Mouse (Mus musculus) hematopoietic multipotent progenitor cell, adult 10-12 weeks (in vitro differentiated cells): ENCODE measurements around the gene 1110059G10Rik. TPM values are rescaled to one million over a fixed set of nuclear protein-coding genes. Genes with fewer than 3 reads are reported as not detected.

Experiments used
- polyA plus RNA-seq: library from polyadenylated mRNA; stranded (reverse); fragments of >175 nt; gene quantifications from 2 replicates; pipeline ENCODE4 v1.2.3, GENCODE M21; 2012; ENCODE audit warnings: low replicate concordance

The 1110059G10Rik gene
- 2.7 and 6.0 TPM in 2 replicates for polyA plus RNA-seq

DNA sequence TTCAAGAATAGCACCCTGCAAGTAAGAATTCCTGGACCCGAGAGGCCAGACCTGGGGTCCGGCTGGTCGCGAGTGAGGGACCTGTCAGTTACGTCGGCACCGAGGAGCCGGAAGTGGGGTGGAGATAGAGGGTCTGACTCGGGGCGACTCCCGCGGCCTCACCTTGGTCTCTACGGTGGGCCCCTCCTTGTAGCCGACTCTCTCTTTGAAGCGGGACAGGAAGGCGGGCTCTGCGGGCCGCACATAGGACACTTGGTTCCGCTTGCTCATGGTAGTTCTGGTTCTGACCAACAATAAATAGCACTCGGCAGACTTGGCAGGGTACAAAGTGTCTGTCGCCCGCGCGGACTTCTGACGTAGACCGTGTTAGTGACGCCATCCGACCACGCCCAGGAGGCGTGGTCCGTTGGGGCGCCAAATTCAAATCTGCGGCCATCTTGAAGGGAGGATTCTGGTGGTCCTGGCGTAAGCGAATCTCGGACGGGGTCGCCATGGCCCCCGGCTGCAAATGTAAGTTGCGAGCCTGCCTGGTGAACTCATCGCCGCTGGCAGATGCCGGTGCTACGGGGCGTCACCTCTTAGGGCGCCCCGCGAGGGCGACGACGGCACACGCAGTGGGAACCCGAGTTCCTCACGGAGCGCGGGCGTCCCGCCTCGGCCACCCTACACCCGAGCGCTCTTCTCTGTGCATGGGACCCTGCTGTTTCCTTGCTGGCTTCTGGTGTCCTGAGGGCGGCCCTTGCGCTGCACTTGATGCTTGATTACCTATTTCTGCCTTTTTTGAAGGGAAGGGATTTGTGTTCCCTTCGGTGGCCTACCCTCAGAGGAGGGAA lies at the start of gene 1110059G10Rik, which contains the start of gene Kif15:
Gene 1110059G10Rik, minus strand, starts transcription at position 358 of the 833 bp plus-strand sequence.
Gene Kif15, plus strand, starts transcription at position 404 of the 833 bp plus-strand sequence.

DNA sequence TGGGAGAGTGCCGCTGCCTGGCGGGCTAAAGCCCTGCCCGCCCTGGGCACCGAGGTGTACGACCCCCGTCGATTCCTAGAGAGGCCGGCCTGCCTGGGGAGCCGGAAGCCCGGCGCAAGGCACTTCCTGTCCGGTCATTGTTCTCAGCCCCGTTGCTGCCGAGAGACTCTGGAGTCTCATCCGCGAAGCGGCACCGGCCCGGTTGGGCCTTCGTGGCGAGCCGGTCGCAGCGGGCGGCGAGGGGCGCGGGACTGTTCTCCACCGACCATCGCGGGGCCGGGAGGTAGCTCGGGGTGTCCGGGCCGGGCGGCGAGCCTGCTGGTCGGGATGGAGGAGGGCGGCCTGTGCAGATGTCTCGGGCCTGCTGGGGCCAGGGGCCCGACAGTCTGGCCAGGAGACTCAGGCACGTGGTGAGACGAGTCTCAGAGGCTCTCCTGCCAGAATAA lies 27.8 kb downstream of the 1110059G10Rik start, which contains the start of gene Zfp105:
Gene Zfp105, plus strand, starts transcription at position 137 of the 446 bp plus-strand sequence.

Other genes with a start within 250 kb of the 1110059G10Rik start
- not detected in 2 replicates for gene Topaz1, start 203.7 kb downstream of the 1110059G10Rik start, polyA plus RNA-seq
- gene Tcaim, start 145.5 kb downstream of the 1110059G10Rik start, polyA plus RNA-seq, result 0.86 and 2.7 TPM in 2 replicates
- gene Gm35549, start 107.0 kb downstream of the 1110059G10Rik start, polyA plus RNA-seq, result not detected in 2 replicates
- gene Zfp445, start 85.0 kb downstream of the 1110059G10Rik start, polyA plus RNA-seq, result 5.5 and 7.0 TPM in 2 replicates
- gene Zkscan7, start 65.3 kb downstream of the 1110059G10Rik start, polyA plus RNA-seq, result 2.8 and 5.5 TPM in 2 replicates
- 0.09 and 0.20 TPM in 2 replicates for gene Zfp105, start 27.9 kb downstream of the 1110059G10Rik start, polyA plus RNA-seq
- gene Kif15, start within 50 bp of the 1110059G10Rik start, polyA plus RNA-seq, result 0.46 and 4.5 TPM in 2 replicates
- gene Tmem42, start 70.3 kb upstream of the 1110059G10Rik start, polyA plus RNA-seq, result 4.3 and 10.5 TPM in 2 replicates
- gene Tgm4, start 83.7 kb upstream of the 1110059G10Rik start, polyA plus RNA-seq, result not detected in 2 replicates
- gene Zdhhc3, start 162.2 kb upstream of the 1110059G10Rik start, polyA plus RNA-seq, result 46.5 and 76.1 TPM in 2 replicates
- 1.4 and 9.0 TPM in 2 replicates for gene Exosc7, start 162.2 kb upstream of the 1110059G10Rik start, polyA plus RNA-seq
- 1.1 and 1.4 TPM in 2 replicates for gene Clec3b, start 199.9 kb upstream of the 1110059G10Rik start, polyA plus RNA-seq